Mouse (Mus musculus) midbrain, embryonic 13.5 days (tissue): ENCODE data around the gene Cfap77. TPM values are rescaled to one million over a fixed set of nuclear protein-coding genes. Genes with fewer than 3 reads are reported as not detected.

Source experiments
- ATAC-seq: fragments of 200-750 bp; cut with Nextera tagmentation; 2 replicates; pipeline ENCODE4 v1.8.0; 2017; ENCODE audit warnings: mild to moderate bottlenecking, moderate TSS enrichment, moderate library complexity
- H3K27ac ChIP-seq: fragments of 300-500 bp; sonication (generic); 2 replicates; pipeline ENCODE4 v1.5.1; 2015; ENCODE audit warnings: inconsistent platforms, mild to moderate bottlenecking, moderate library complexity
- H3K27me3 ChIP-seq: fragments of 300-500 bp; sonication (generic); 2 replicates; pipeline ENCODE4 v1.6.1; 2015; ENCODE audit warnings: mild to moderate bottlenecking, inconsistent platforms
- H3K36me3 ChIP-seq: fragments of 300-500 bp; sonication (generic); 2 replicates; pipeline ENCODE4 v1.6.1; 2015; ENCODE audit warnings: mild to moderate bottlenecking, inconsistent platforms
- H3K4me1 ChIP-seq: fragments of 300-500 bp; sonication (generic); replicated peaks from 2 replicates; pipeline ENCODE4 v1.6.1; 2015; ENCODE audit warnings: inconsistent platforms
- H3K4me2 ChIP-seq: fragments of 300-500 bp; sonication (generic); replicated peaks from 2 replicates; pipeline ENCODE4 v1.6.1; 2015; ENCODE audit warnings: moderate library complexity, mild to moderate bottlenecking, inconsistent platforms
- H3K4me3 ChIP-seq: fragments of 300-500 bp; sonication (generic); replicated peaks from 2 replicates; pipeline ENCODE4 v1.5.1; 2015; ENCODE audit warnings: mild to moderate bottlenecking, inconsistent platforms
- H3K9ac ChIP-seq: fragments of 300-500 bp; sonication (generic); replicated peaks from 2 replicates; pipeline ENCODE4 v1.6.1; 2015; ENCODE audit warnings: mild to moderate bottlenecking, inconsistent platforms
- H3K9me3 ChIP-seq: fragments of 300-500 bp; sonication (generic); 2 replicates; pipeline ENCODE4 v1.6.1; 2016; ENCODE audit warnings: mild to moderate bottlenecking, inconsistent platforms
- WGBS: fragments of 180-500 bp; shearing (Covaris S2); methylation state at CpG from one replicate; pipeline ENCODE4 v1.1.7; 2015; 5-methylcytosine and 5-hydroxymethylcytosine counted together
- polyA plus RNA-seq: library from polyadenylated mRNA; unstranded; fragments of >200 nt; fragmentation: Nextera tagmentation; extraction: Ambion mirVana; gene quantifications from 2 replicates; pipeline ENCODE4 v1.2.1, GENCODE M21; 2015

The Cfap77 gene
- polyA plus RNA-seq, 1 experiment from 2014 or later = 0.48 TPM

DNA sequence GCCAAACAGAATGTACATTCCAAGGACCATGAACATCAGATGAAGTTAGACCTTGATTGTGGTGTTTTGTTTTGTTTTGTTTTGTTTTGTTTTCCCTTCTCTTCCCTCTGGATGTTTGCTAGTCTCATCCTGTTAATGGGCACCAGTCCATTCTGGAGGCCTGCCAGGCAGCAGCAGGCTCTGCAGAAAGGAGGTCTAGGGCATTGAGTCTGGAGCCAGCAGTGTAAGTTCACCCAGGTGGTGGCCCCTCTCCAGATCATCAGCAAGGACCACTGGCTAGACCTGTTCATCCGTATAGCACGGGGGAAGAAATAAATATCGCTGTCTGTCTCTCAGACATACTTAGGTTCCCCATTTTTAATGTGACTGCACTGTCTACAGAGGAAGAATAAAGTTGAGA, 173.6 kb downstream of the Cfap77 start:
- Histone ChIP-seq H3K9me3 (no peaks in the 10 kb centered on the region), H3K36me3 (peaks cover 54% of the 10 kb centered on the region), H3K27me3 (no peaks in the 10 kb centered on the region), H3K27ac (no peak overlapping the region), H3K4me1 (peaks cover 46% of the 10 kb centered on the region), H3K4me3 (no peak overlapping the region), H3K9ac (no peak overlapping the region), H3K4me2 (no peak overlapping the region)
- WGBS = 93% methylated on average over 3 of the region's 3 CpGs
- ATAC-seq = no peak

Other genes starting within 250 kb of the Cfap77 start
- gene Gtf3c4, start 214.7 kb downstream of the Cfap77 start, polyA plus RNA-seq = 21.3 and 22.0 TPM in 2 replicates
- gene Ddx31, start 214.7 kb downstream of the Cfap77 start, polyA plus RNA-seq = 14.1 and 16.9 TPM in 2 replicates
- 29.8 and 41.8 TPM in 2 replicates for gene Barhl1, start 138.4 kb downstream of the Cfap77 start, polyA plus RNA-seq
- 10.1 and 10.4 TPM in 2 replicates for gene Ttf1, start 5.2 kb upstream of the Cfap77 start, polyA plus RNA-seq
- 14.3 and 16.1 TPM in 2 replicates for gene Setx, start 69.1 kb upstream of the Cfap77 start, polyA plus RNA-seq
- 11.8 and 15.6 TPM in 2 replicates for gene Ntng2, start 197.9 kb upstream of the Cfap77 start, polyA plus RNA-seq